8 mouse cellular contexts compared by ENCODE assay signal in the genomic region with DNA sequence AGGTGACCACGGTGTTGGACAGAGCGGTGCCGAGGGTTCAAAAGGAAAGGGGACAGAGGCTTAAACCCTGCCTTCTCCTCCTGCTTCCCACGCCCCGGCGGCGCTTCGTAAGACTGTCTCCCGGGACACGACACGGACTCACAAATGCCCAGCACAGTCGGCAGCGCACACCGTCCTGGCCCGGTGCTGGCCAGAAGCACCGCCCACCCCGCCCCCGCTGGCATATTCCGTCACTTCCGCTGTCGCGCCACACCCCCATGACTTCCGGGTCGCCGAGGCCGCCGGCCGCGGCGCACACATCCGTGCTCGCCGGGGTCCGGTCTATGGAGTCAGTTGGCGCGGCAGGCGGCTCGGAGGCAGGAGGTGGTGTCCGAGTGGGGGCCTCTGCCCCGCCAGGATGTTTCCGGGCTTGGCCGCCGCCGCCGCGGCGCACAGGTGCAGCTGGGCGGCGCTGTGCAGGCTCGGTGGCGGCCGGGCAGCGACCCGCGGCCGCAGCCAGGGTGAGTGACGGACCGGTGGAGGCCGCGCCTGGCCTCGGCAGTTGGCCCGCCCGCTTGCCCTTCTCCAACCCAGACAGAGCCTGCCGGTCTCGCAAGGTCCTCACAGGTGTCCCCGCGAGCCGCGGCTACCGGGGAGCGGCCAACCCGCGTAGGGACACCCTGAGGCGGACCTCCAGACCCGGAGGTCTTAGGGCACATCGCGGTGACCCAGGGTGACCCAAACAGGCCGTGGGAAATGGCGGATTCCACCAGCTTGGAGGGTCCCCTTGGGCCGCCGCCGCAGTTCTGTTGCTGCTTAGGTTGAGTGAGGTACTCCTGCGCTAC. TPM values are rescaled to one million over a fixed set of nuclear protein-coding genes. Genes with fewer than 3 reads are reported as not detected.
DNase-seq lines count a peak whose midpoint lies in the region; ATAC-seq lines count a peak whose summit lies in the region.

Gene Slc30a9 (plus strand): TSS at position 258 of the 824 bp plus-strand sequence.

- peak; percentile 95 for DNase-seq in ZHBTc4 (ENCODE audit: low read depth, low spot score)
- peak; percentile 84 to 87 for DNase-seq in gastrocnemius, adult 8-10 months (ENCODE audit: low spot score in 2 of 2)
- DNase-seq in hindlimb bud, embryonic 11.5 days (ENCODE audit: extremely low spot score, low read depth, low spot score) = peak; percentile 39
- peak; percentile 87 for DNase-seq in left cerebral cortex, adult 8-10 months (ENCODE audit: low spot score in 2 of 2)
- DNase-seq in right cerebral cortex, postnatal 10 days (ENCODE audit: low spot score in 2 of 2) = peak; percentile 93 to 95
- peak; percentile 93 for DNase-seq in urinary bladder, postnatal 25 days (ENCODE audit: low spot score)

- H3K4me3 ChIP-seq in megakaryocyte, embryonic 14.5 days (replicated peaks) = peak within 1 kb of the TSS; percentile 99

- H3K36me3 ChIP-seq in megakaryocyte, embryonic 14.5 days (replicated peaks; ENCODE audit: low read length) = peaks cover 25% of the 10 kb centered on the region

- peaks cover 64% of the 10 kb centered on the region for H3K4me1 ChIP-seq in megakaryocyte, embryonic 14.5 days

- ATAC-seq in common myeloid progenitor, adult 5-6 weeks (replicated peaks; ENCODE audit: low read depth, poor library complexity, severe bottlenecking) = peak; percentile 93

- no peaks in the 10 kb centered on the region for H3K27me3 ChIP-seq in megakaryocyte, embryonic 14.5 days (replicated peaks)

- H3K9me3 ChIP-seq in megakaryocyte, embryonic 14.5 days = no peaks in the 10 kb centered on the region

RNA-seq across cellular contexts. Expression of gene Slc30a9, which starts in this region (rescaled TPM):
- total RNA-seq in common myeloid progenitor, adult 5-6 weeks (2017) = 25.6 and 27.5 TPM in 2 replicates
- total RNA-seq in gastrocnemius, adult 8-10 months (2022) = 100 to 1,000 TPM; 117 to 140 (median 130) TPM
- 100 to 1,000 TPM; 183 to 204 (median 189) TPM for total RNA-seq in left cerebral cortex, adult 8-10 months (2022)
- polyA plus RNA-seq in megakaryocyte, embryonic 14.5 days (2012; ENCODE audit: insufficient read depth, low replicate concordance) = 0.68 and 4.5 TPM in 2 replicates

Comparison
In these comparisons a context has a peak if more than half of its experiments do, and no peak if none do; other contexts are left out.
1. Peak in every context shown above with its lines: DNase-seq, ATAC-seq and H3K4me3 ChIP-seq.
2. DNase-seq: peak in every context shown above with its lines; median percentile 95 in ZHBTc4; 94 in right cerebral cortex, postnatal 10 days; 93 in urinary bladder, postnatal 25 days; 87 in left cerebral cortex, adult 8-10 months; 86 in gastrocnemius, adult 8-10 months; 39 in hindlimb bud, embryonic 11.5 days.